Mouse (Mus musculus): ENCODE measurements around the gene Acad9. TPM values are rescaled to one million over a fixed set of nuclear protein-coding genes. Genes with fewer than 3 reads are reported as not detected.

Gene Acad9
- polyA plus RNA-seq (2015; fragmentation: Nextera tagmentation; extraction: Ambion mirVana) = 71.2 and 82.9 TPM in 2 replicates

GRCm38 (mm10) chr3:36065843-36066651 lies at the start of gene Acad9:
TSS of gene Acad9 (plus strand) at chr3:36065979.
- 0% methylated on average over 49 of the region's 49 CpGs for WGBS

GRCm38 (mm10) chr3:36025732-36026131 lies 40.0 kb upstream of the Acad9 start:
- no peaks in the 10 kb centered on the region for H3K4me1 ChIP-seq (replicated peaks; ENCODE audit: control insufficient read depth, insufficient read depth, low read length)
- H3K9ac ChIP-seq (ENCODE audit: low read length) = no peak overlapping the region
- no peak overlapping the region for H3K4me3 ChIP-seq (ENCODE audit: low read length)
- no peak overlapping the region for H3K27ac ChIP-seq (ENCODE audit: low read length)
- no peaks in the 10 kb centered on the region for H3K36me3 ChIP-seq (ENCODE audit: control insufficient read depth, insufficient read depth, low read length)
- WGBS = 75% methylated on average over 6 of the region's 6 CpGs
- ATAC-seq (ENCODE audit: low read depth) = no peak
- H3K4me2 ChIP-seq (ENCODE audit: low read depth, low read length) = no peak overlapping the region
- H3K9me3 ChIP-seq (ENCODE audit: control insufficient read depth, low read length) = no peaks in the 10 kb centered on the region
- no peaks in the 10 kb centered on the region for H3K27me3 ChIP-seq (ENCODE audit: control insufficient read depth, insufficient read depth, low read depth, low read length)

More at GRCm38 (mm10) chr3:36065843-36066651, at the start of gene Acad9:
- peaks cover 14% of the 10 kb centered on the region for H3K4me1 ChIP-seq (replicated peaks; ENCODE audit: control insufficient read depth, insufficient read depth, low read length)
- peak; percentile 98 for ATAC-seq (ENCODE audit: low read depth)
- H3K9ac ChIP-seq (ENCODE audit: low read length) = peak within 1 kb of the TSS; percentile 88
- no peaks in the 10 kb centered on the region; the same call in 1 of the 2 replicates for H3K27me3 ChIP-seq (ENCODE audit: control insufficient read depth, insufficient read depth, low read depth, low read length)
- peaks cover 5% of the 10 kb centered on the region; the same call in 1 of the 2 replicates for H3K36me3 ChIP-seq (ENCODE audit: control insufficient read depth, insufficient read depth, low read length)
- peak within 1 kb of the TSS; percentile 93 for H3K4me3 ChIP-seq (ENCODE audit: low read length)
- peak within 1 kb of the TSS; percentile 81 for H3K4me2 ChIP-seq (ENCODE audit: low read depth, low read length)
- H3K27ac ChIP-seq (ENCODE audit: low read length) = peak within 1 kb of the TSS; percentile 46; the same call in 1 of the 2 replicates
- H3K9me3 ChIP-seq (ENCODE audit: control insufficient read depth, low read length) = no peaks in the 10 kb centered on the region

- ATAC-seq (ENCODE audit: low read depth) = no peak
- Histone ChIP-seq H3K36me3 (ENCODE audit: control insufficient read depth, insufficient read depth, low read length) (no peaks in the 10 kb centered on the region), H3K4me1 (replicated peaks; ENCODE audit: control insufficient read depth, insufficient read depth, low read length) (no peaks in the 10 kb centered on the region), H3K9me3 (ENCODE audit: control insufficient read depth, low read length) (no peaks in the 10 kb centered on the region), H3K4me3 (ENCODE audit: low read length) (no peak overlapping the region), H3K9ac (ENCODE audit: low read length) (no peak overlapping the region), H3K27ac (ENCODE audit: low read length) (no peak overlapping the region), H3K4me2 (ENCODE audit: low read depth, low read length) (no peak overlapping the region), H3K27me3 (ENCODE audit: control insufficient read depth, insufficient read depth, low read depth, low read length) (no peaks in the 10 kb centered on the region)
- WGBS = 80% methylated on average over 4 of the region's 4 CpGs
Observed at GRCm38 (mm10) chr3:36029993-36030392, 35.8 kb upstream of the Acad9 start.

- H3K27ac ChIP-seq (ENCODE audit: low read length) = no peak overlapping the region
- WGBS = 39% methylated on average over 6 of the region's 6 CpGs
Observed at GRCm38 (mm10) chr3:36031740-36032510, 33.9 kb upstream of the Acad9 start.

GRCm38 (mm10) chr3:36044520-36044919 lies 21.3 kb upstream of the Acad9 start:
- ATAC-seq (ENCODE audit: low read depth) = no peak
- no peak overlapping the region for H3K27ac ChIP-seq (ENCODE audit: low read length)
- no peaks in the 10 kb centered on the region for H3K4me1 ChIP-seq (replicated peaks; ENCODE audit: control insufficient read depth, insufficient read depth, low read length)
- no peaks in the 10 kb centered on the region for H3K9me3 ChIP-seq (ENCODE audit: control insufficient read depth, low read length)
- H3K4me2 ChIP-seq (ENCODE audit: low read depth, low read length) = no peak overlapping the region
- no peak overlapping the region for H3K9ac ChIP-seq (ENCODE audit: low read length)
- no peaks in the 10 kb centered on the region for H3K27me3 ChIP-seq (ENCODE audit: control insufficient read depth, insufficient read depth, low read depth, low read length)
- no peaks in the 10 kb centered on the region for H3K36me3 ChIP-seq (ENCODE audit: control insufficient read depth, insufficient read depth, low read length)
- no peak overlapping the region for H3K4me3 ChIP-seq (ENCODE audit: low read length)

More at GRCm38 (mm10) chr3:36031740-36032510, 33.9 kb upstream of the Acad9 start:
- no peak for ATAC-seq (ENCODE audit: low read depth)
- H3K27me3 ChIP-seq (ENCODE audit: control insufficient read depth, insufficient read depth, low read depth, low read length) = no peaks in the 10 kb centered on the region
- H3K4me1 ChIP-seq (replicated peaks; ENCODE audit: control insufficient read depth, insufficient read depth, low read length) = no peaks in the 10 kb centered on the region
- no peak overlapping the region for H3K4me2 ChIP-seq (ENCODE audit: low read depth, low read length)
- no peak overlapping the region for H3K9ac ChIP-seq (ENCODE audit: low read length)
- no peak overlapping the region for H3K4me3 ChIP-seq (ENCODE audit: low read length)
- H3K9me3 ChIP-seq (ENCODE audit: control insufficient read depth, low read length) = no peaks in the 10 kb centered on the region
- H3K36me3 ChIP-seq (ENCODE audit: control insufficient read depth, insufficient read depth, low read length) = no peaks in the 10 kb centered on the region

- 70% methylated on average over 4 of the region's 4 CpGs for WGBS
- no peak overlapping the region for H3K27ac ChIP-seq (ENCODE audit: low read length)
- H3K4me2 ChIP-seq (ENCODE audit: low read depth, low read length) = no peak overlapping the region
- no peak overlapping the region for H3K4me3 ChIP-seq (ENCODE audit: low read length)
- H3K9ac ChIP-seq (ENCODE audit: low read length) = no peak overlapping the region
- ATAC-seq (ENCODE audit: low read depth) = no peak
- H3K9me3 ChIP-seq (ENCODE audit: control insufficient read depth, low read length) = no peaks in the 10 kb centered on the region
- H3K4me1 ChIP-seq (replicated peaks; ENCODE audit: control insufficient read depth, insufficient read depth, low read length) = no peaks in the 10 kb centered on the region
- H3K36me3 ChIP-seq (ENCODE audit: control insufficient read depth, insufficient read depth, low read length) = no peaks in the 10 kb centered on the region
- no peaks in the 10 kb centered on the region for H3K27me3 ChIP-seq (ENCODE audit: control insufficient read depth, insufficient read depth, low read depth, low read length)
Observed at GRCm38 (mm10) chr3:36045086-36045485, 20.7 kb upstream of the Acad9 start.

- no peak overlapping the region for H3K4me3 ChIP-seq (ENCODE audit: low read length)
- H3K36me3 ChIP-seq (ENCODE audit: control insufficient read depth, insufficient read depth, low read length) = no peaks in the 10 kb centered on the region
- H3K9me3 ChIP-seq (ENCODE audit: control insufficient read depth, low read length) = no peaks in the 10 kb centered on the region
- no peaks in the 10 kb centered on the region for H3K4me1 ChIP-seq (replicated peaks; ENCODE audit: control insufficient read depth, insufficient read depth, low read length)
- H3K27ac ChIP-seq (ENCODE audit: low read length) = no peak overlapping the region
- H3K4me2 ChIP-seq (ENCODE audit: low read depth, low read length) = no peak overlapping the region
- H3K27me3 ChIP-seq (ENCODE audit: control insufficient read depth, insufficient read depth, low read depth, low read length) = no peaks in the 10 kb centered on the region
- H3K9ac ChIP-seq (ENCODE audit: low read length) = no peak overlapping the region
- no peak for ATAC-seq (ENCODE audit: low read depth)
- 49% methylated on average over 1 of the region's 1 CpGs for whole genome bisulfite sequencing
Observed at GRCm38 (mm10) chr3:36049106-36049505, 16.7 kb upstream of the Acad9 start.

- H3K4me2 ChIP-seq (ENCODE audit: low read depth, low read length) = no peak within 1 kb of the TSS
- 88% methylated on average over 6 of the region's 6 CpGs for WGBS
- no peak within 1 kb of the TSS for H3K9ac ChIP-seq (ENCODE audit: low read length)
- no peaks in the 10 kb centered on the region for H3K9me3 ChIP-seq (ENCODE audit: control insufficient read depth, low read length)
- H3K4me1 ChIP-seq (replicated peaks; ENCODE audit: control insufficient read depth, insufficient read depth, low read length) = no peaks in the 10 kb centered on the region
- no peak within 1 kb of the TSS for H3K27ac ChIP-seq (ENCODE audit: low read length)
- H3K4me3 ChIP-seq (ENCODE audit: low read length) = no peak within 1 kb of the TSS
- ATAC-seq (ENCODE audit: low read depth) = no peak
- no peaks in the 10 kb centered on the region for H3K27me3 ChIP-seq (ENCODE audit: control insufficient read depth, insufficient read depth, low read depth, low read length)
- H3K36me3 ChIP-seq (ENCODE audit: control insufficient read depth, insufficient read depth, low read length) = no peaks in the 10 kb centered on the region
Observed at GRCm38 (mm10) chr3:36053447-36053846, 12.3 kb upstream of the Acad9 start, which contains the start of gene Ccdc144b. TSS of gene Ccdc144b (minus strand) at chr3:36053547.
